Mouse (Mus musculus) T-helper 2 cell (primary cell): ENCODE data around the gene Lpp.

ENCODE experiments used
- in situ Hi-C: fragments of 300-600 bp; cut with MboI, MseI; formaldehyde crosslinking; loops from one replicate; pipeline ENCODE4 v1.15.1; 2025; ENCODE audit warnings: high pct_unique_total_duplicates

The Lpp gene

DNA sequence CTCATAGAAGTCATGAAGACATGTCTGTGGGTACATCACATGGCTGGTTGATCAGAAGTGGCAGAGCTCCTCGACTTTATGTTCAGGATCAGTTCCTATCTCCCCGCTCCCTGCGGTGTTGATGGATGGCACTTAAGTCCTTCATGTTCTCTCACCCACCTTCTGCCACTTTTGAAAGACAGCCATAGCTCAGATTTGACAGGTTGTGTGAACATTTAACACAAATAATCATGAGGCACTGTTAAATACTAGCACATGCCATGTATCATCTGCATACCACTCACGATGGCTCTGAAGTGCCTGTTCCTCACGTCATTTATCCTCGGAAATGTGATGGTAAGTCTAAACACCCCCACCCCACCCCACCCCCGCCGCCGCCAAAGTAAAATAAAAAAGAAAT, 441.2 kb downstream of the Lpp start:
- in situ Hi-C loops: no loop called here

DNA sequence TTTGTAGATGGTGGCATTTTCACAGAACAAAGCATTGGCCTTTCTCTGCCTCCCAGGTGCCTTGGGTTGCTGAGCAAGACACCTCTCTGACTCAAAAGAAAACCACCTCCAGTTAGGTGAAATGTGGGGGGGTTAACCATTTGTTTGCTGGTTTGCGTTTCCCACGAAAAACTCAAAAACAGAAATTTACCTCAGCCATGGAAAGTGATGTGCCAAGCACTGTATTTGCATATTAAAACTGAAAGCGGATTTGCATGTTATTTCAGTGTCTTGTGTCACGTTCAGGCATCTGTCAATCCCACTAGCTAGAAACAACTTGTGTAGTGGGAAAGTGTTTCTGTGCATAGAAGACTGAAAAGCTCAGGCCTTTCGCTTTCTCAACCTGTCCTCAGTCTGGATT, 443.2 kb downstream of the Lpp start:
- in situ Hi-C loops: no loop called here

DNA sequence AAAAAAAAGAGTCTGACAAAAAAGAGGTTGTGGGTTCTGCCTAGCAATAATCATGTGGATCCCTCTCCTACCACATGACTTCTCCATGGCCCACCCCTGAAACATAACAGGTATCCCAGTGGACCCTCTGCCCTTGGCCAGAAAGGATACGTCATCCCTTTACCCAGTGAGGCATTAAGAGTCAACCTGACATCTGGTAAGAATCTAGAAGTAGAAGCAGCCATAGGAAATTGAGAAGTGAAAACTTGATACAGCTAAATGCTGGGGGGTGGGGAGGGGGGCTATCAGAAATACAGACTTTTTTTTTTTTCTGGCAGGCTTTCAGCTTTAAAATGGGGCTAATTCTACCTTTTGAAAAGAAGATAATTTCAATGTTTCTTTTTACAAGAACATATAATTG, 445.7 kb downstream of the Lpp start:
- in situ Hi-C loops: no loop called here

DNA sequence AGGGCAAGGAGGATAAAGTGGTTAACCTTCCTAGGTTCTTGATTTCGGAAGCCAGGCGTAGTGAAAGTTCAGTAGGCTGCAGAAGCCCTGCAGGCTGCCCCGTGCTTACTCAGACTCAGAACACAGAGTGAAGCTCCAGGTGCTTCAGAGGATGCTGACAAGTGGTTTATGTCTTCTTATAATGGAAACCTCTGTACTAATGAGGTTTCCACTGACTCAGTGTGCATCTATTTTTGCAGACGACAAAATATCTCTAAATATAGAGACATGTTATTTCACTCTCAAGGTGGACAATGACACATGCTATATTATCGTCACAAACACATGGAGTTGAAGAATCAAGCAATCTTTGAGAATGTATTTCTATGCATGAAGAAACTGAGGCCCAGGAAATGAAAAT, 446.8 kb downstream of the Lpp start:
- in situ Hi-C loops: no loop called here

DNA sequence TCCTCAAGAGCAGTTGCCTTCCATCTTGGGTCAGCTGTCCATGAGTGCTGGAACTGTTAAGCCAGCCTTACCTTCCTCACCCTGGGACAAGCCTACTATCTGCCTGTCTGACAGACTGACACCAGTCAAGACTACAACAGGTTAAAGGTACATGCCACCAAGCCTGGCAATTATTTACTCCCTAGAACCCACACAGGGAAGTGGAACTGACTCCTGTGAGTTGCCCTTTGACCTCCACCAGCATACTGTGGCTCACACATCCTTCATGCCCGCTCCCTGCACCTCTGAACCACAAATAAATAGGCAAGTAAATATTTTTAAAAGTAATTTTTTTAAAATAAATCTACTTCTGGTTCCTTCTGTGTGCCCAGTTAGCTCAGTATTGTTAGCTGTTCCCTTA, 452.8 kb downstream of the Lpp start:
- in situ Hi-C loops: no loop called here

DNA sequence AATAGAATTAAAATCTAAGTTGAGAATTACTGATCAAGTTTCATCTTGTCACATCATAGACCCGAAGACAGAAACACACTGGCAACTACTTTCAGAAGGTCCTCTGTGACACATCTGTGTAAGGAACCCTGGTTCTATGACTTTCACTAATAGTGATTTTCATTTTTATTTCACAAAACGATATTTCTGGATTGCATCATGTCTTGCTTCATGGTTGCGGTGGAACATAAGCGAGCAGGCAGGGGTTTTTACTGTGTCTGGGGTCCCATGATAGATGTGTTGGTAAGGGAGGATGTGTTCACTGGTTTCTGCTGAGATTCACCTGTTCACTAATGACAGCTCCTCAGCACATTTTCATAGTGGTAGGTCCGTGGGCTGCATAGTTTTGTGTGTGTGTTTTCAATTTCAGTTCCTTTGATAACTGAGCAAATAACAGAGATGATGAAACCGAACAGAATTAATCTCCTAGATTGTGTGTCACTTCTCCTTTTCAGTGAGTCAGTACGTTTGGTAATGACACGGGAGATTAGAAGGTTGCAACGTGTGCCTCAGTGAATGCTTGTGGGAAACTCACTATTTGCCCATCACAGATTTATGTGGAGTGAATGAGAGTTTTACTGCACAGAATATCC, 466.3 kb downstream of the Lpp start:
- in situ Hi-C loops: no loop called here

DNA sequence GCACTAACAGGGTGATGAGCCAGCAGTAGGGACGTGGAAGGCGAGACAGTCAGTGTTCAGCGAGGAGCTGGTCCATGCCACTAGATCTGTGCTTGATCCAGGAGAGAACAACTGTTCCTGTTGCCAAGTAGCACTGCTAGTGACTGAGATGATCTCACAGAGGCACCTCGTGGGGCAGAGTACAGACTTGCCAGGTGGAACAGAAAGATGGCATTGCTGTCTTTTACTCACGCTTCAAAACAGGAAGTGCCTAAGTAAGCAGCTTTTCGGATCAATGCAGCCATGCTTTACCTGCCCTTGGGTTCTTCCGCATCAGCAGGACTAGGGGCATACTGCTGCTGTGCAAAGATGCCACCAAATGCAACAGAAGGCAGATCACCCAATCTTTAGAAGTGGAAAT, 467.1 kb downstream of the Lpp start:
- in situ Hi-C loops: no loop called here

DNA sequence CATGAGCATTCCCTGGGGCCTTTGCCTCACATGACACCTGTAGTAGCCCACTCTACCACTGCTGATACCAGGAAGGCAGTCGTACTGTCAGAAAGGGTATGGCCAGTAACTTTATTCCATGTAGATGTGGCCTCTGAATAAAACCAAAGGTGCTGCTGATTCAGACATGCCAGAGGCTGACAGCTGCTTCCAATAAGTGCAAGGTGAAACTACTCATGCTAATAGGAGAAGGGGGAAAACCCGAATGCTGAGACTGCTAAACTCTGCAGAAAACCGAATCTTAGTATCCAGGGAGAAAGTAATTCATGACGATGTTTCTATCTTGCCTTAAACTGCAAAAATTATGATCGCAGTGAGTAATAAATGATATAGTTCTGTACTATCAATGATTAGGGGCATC, 468.1 kb downstream of the Lpp start:
- in situ Hi-C loops: no loop called here

DNA sequence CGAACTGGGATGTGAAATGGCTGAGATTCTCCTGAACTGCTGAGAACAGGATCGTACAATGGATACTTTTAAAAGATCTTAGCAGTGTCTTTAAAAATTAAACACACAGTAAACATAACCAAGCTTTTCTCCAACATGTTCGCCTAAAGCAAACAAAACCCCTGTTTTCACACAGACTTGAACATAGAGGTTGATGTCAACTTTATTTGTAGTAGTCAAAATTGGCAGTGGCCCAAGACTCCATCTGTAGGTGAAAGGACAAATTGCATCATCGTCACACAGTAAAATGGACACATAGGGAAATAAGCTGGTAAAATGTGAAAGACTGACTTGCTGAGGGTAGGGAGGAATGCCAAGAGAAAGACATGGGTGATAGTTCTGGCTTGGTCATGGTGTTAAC, 480.9 kb downstream of the Lpp start:
- in situ Hi-C loops: no loop called here

DNA sequence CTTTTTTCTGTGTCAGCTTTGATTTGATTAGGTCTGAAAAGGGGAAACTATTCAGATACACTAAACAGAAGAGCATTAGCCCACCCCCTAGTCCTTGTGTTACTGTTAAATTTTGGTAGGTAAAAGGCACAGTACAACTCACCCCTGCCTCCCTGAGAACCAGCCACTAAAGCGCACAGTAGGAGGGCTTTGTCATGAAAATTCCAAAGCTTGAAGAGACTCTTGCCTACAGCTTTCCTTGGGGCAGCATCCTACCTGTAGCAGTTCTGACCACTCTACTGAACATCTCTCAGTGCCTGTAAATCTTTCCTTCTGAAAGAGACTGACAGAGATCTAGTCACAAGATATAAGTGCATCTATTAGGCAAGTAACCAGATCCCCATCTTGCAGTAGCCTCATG, 482.4 kb downstream of the Lpp start:
- in situ Hi-C loops: no loop called here

DNA sequence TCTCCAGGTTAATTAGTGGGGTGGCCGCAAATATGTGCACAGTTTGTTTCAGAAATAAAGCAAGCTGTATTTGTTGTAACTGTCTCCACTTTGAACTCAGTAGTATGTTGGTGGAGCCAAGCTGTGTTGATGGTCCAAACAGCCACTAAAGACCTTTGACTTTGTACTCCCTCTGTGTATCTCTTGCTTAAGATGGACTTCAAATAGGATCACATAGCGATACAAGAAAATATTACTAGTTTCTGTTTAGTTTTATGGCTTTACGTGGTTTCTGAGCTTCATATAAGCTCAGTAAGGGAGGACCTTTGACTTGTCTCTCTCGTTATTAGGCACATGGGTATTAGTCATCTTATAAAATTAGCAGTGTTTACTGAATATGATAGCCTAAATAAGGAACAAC, 485.7 kb downstream of the Lpp start:
- in situ Hi-C loops: no loop called here

DNA sequence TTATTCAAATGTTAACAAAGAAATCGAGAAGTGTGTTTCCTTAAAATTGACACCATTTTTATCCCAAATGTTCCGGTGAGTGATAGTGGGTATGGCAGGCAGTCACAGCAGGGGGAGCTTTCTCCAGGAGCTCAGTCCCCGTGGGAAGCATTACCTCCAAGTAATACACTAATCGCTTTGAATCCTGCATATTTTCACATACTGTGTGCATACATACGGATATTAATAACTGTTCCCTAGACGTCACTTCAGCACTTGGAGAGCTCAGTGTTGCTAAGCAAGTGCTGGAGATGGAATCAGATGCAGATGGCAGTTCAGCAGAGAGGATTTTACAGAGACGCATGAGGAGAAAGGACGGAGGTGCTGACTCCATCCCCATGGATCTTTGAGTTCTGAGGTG, 487.4 kb downstream of the Lpp start:
- in situ Hi-C loops: loop anchor here (5.0 kb wide), 1 partner anchor 112 kb away; no protein-coding TSS in a partner anchor

DNA sequence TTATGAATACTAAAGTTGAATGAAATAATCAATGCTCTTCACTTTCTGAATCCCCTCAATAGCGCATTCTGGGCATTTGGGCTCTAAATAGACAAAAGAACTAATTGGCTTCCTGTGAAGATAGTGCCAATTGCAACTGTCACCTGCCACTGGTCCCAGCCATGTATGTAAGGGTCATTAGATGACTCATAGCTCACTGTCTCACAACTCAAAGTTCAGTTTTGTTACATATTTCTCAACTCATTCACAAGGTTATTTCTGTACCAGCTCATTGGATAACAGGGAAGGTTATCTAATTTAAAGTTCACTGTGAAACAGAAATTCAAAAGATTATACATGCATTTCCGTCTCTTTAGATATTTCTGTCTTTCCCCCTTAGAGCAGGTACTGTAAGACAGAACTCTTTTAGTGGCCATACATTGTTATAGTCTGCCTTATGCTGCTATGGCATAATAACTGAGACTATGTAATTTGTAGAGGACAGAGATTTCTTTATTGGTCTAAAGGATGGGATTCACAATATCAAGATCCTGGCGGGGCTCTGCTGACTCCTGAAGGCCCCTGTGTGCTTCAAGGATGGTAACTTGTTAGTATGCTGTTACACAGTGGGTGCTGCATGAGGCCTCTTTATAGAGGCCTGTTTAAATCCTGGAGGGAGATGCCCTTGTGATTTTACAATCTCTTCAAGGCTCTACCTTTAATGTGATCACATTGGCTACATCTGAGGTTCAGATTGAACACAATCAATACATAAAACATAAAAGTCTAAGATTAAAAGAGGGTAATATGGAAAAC, 488.9 kb downstream of the Lpp start:
- in situ Hi-C loops: loop anchor here (5.0 kb wide), 1 partner anchor 110 kb away; no protein-coding TSS in a partner anchor

DNA sequence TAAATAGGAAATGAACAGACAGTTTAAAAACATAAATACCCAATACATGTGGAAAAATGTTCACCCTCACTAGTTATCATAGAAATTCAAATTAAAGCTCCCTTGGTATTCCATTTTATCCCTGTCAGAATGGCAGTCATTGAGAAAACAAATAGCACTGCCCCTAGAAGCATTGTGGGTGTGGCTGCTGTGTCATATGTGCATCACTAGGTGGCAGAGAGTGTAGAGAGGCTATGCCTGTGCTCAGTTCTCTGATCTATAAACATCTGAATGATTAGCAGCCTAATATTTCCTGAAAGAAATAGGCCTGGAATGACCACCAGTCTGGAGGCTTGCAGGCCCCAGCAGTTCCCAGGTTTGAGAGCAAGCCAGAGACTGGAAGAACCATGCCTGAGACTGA, 490.7 kb downstream of the Lpp start:
- in situ Hi-C loops: loop anchor here (5.0 kb wide), 1 partner anchor 108 kb away; no protein-coding TSS in a partner anchor

DNA sequence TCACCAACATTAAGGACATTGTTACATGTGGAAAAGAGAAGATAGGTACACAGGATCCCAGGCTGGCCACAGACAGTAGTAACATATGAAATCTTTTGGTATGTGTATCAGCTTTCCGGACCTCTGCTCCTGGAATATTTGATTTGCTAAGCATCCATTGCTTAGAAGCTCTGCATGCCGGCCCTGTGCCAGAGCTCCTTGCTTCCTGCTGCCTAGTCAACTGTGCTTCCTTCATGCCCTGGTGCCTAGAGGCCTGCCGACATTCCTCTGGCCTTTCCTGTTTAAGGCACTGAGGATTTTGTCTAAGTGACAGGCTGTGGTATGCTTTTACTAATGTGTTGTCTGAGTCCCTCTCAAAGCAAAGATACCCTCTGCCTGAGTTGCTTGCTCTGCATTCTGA, 493.0 kb downstream of the Lpp start:
- in situ Hi-C loops: no loop called here

DNA sequence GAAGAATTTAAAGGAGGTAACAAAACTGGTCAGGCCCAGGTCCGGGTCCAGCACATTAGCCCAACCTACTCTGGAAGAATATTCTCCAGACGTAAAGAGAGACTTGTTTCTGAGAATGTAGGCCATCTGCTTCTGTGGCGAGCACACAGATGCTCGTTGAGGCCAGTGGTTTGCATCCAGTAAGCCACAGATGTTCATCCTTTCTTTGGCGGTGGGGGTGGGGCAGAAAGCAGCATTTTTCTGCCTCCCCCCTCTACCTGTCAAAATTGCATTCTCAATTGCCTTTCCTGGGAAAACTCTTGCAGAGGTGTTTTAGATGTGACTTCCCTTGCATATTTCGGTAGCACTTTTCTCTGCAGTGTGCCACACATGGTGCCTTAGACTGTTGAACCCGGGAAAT, 493.6 kb downstream of the Lpp start:
- in situ Hi-C loops: no loop called here

DNA sequence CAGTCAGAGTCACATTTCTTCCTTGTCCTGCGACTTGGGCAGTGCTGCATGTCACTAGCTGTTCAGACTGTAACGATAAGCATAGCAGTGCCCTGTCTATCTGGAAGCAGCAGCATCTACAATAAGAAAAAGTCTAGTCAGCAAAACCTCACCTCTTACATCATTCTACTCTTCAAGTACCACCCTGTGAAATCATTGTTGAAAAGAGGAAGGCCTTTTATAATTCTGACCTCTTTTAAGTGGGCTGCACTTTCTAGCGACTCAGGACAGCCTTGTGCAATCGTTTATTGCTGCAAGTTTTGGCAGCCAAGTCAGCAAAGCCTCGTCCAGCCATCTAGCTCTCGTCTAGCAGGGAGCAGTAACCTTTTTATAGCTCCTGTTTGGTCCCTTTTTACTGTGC, 498.1 kb downstream of the Lpp start:
- in situ Hi-C loops: no loop called here

DNA sequence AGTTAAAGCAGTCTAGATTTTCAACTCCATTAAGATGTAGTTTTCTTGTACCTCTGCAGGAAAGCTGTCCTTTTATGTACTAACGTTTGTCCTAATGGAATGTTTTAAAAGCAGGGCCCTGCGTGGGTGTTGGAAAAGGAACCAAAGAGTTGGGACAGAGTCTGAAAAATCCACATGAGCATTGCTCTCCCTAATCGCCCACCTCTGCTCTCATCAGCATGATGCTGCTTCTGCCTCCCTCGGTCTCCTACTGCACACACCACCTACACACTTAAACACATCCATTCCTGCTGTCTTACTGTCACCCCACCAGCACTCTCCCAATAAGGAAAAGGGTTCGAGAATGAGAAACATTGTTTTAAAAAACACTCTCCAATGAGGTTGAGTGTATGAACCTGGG, 501.9 kb downstream of the Lpp start:
- in situ Hi-C loops: no loop called here

DNA sequence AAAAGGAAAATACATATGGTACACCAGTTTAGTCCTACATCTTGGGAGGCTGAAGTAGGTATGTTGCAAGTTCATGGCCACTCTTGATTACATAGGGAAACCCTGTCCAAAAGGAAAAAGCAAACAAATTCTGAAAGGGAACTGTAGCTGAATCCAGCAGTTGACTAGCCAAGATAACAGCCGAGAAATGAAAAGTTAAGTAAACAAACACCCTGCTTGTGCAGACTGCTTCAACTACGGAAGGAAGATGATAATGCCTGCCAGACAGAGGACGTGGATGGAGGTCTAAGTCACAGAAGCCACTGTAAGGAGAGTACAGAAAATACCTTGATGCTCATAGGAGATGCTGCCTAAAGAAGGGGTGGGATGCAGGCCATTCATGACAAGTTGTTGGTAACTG, 504.3 kb downstream of the Lpp start:
- in situ Hi-C loops: no loop called here

DNA sequence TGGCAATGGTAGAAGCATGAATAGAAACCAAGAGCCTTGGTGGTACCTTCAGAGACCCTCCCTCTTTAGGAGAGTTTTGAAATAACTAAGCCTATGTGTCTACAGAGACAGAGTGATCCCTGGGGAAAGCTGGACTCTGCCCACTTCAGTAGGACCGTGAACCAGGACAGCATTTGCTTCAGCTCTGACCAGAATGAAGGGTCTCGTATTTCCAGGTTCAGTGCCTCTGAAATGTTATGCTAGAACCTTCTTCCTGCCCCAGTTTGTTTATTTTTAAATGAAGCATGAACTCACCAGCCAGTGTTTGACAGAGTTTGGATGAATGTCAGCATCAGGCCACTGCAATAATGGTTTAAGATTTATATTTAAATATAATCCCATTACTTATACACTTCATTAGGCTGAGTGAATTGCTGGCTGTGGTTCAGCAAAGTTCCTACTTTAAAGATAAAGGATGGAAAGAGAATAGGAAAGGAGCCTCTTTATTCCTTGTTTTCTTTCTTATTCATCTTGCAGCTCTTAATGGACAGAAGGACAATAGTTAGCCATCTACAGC, 507.0 kb downstream of the Lpp start:
- in situ Hi-C loops: no loop called here

DNA sequence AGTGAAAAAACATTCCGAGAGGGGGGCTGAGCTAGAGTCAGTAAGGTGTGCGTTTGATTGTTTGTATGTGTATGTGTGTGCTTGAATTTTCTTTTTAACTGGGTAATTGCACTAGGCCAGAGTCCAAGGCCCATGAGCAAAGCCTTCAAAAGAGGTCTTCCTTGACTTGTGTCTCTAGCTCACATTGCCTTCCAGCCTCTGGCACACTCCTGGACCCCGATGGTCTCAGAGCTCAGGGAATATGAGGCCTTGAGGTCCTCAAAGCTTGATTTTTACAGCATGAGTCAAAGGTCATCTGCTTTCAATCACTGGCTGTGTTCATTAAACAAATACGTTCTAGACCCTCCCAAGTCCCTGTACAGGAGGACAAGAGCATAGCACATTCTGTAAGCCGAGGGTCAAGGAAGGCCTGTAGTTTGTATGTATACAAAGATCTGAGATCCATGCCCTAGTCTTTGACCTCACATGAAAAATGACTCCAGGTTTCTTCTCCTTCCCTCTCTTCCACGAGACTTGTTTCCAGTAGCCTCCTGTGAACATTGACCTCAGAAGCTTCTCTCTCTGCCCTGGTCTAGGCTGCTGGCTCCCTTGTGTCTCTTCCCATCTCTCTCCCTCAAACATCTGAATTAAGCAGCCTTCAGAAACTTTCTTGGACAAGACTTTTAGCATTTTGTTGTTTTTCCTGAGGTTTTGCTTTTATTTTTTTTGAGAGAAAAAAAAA, 508.0 kb downstream of the Lpp start:
- in situ Hi-C loops: no loop called here

DNA sequence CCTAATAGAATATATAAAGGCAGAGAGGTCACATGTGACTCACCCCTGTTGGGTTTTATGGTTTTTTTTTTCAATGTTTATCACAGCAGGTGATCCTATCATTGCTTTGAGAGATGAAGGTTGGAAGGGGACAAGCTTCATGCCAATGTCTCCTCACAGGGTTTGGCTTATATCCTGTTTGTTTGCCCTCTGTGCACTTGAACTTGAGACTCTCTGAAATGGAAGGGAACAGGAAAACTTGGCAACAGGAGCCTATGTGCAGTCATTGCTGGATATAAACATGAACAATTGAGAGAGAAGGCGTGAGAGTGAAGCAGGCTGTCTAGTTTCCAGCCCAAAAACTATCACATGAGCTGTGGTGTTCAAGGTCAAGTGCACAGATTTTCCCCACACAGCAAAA, 508.8 kb downstream of the Lpp start:
- in situ Hi-C loops: no loop called here

DNA sequence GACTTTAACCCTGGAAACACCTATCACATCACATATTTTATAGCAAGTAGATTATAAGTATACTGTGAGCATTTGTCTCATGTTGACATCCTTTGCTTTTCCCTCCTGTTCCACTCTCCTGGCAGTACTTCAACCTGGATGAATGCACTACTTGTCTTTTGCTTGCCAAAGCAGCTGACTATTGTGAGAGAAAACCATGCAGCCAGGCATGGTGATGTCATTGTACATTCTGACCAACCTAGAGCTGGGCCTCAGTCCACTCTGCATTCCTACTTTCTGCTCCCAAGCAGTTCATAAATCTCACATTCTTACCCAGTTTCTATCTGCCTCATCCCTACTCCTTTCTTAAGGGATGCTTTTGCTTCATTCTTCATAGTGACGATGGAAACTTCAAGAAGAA, 515.6 kb downstream of the Lpp start:
- in situ Hi-C loops: no loop called here
